Mouse (Mus musculus) bone marrow macrophage, adult 2 months (primary cell): ENCODE data around the gene Rgs7bp.

Experiments used
- CTCF ChIP-seq: IDR thresholded peaks from 2 replicates; pipeline ENCODE4 v1.5.1; 2012; ENCODE audit warnings: low read depth, mild to moderate bottlenecking, low read length, moderate library complexity
- POLR2A ChIP-seq: IDR thresholded peaks from 2 replicates; pipeline ENCODE4 v1.6.1; 2012; ENCODE audit warnings: mild to moderate bottlenecking, low read depth, low read length, borderline replicate concordance

GRCm38 (mm10) chr13:105054181-105054940 lies at the start of gene Rgs7bp:
- TF ChIP-seq CTCF (no peak), POLR2A (no peak)
